Mouse (Mus musculus) C2C12 (cell line): ENCODE data around the gene Cfap43.

Experiments used
- CEBPB ChIP-seq: IDR thresholded peaks from one replicate; pipeline ENCODE4 v1.6.1; 2011; ENCODE audit warnings: low read depth, mild to moderate bottlenecking, control low read depth, moderate library complexity
- USF1 ChIP-seq: IDR thresholded peaks from one replicate; pipeline ENCODE4 v1.6.1; 2011; ENCODE audit warnings: low read depth, mild to moderate bottlenecking, control low read depth, moderate library complexity

DNA sequence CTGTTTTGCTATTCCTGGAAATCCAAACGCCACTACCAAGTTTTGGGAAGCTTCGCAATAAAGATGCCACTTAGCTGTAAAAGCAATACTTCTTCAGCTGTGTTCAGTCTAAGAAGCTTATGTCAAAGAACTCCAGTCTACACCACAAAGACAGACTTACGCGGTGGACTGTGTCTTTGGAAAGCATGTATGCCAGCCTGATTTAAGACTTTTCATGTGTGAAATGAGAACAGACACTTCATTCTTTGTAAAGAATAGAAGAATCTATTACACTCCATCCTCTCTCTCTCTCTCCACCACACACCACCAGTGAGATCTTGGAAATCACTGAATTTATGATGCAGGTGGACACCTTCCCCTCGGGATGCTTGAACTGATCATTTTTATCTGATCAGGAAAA is 168.7 kb downstream of the Cfap43 start:
- no peak for TF ChIP-seq USF1
- no peak for TF ChIP-seq CEBPB
